Mouse (Mus musculus): ENCODE measurements around the gene Caln1.
"Not testable (repeated sequence)": the region's sequence is repeated elsewhere in the genome, so short reads cannot be mapped to it uniquely, and the experiment has no call there.

Caln1 gene

DNA sequence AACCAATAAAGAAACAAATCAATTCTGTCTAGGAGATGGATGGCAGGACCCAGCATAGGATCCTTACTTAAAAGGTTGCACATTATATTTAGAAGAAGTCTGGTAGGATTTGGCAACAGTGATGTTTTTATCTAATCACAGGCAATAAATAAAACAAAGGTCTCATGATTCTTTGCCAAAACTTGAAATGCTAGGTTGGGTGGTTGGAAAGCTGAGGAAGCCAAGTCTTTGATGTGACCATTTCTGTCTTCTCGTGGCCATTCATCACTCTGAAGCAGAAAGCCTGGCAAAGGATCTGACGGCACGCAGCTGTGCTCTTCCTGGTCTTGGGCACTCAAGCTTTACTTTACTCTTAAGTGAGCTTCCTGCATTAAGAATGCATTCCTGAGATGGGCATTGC is 193.9 kb downstream of the Caln1 start:
- DNase-seq = no peak

DNA sequence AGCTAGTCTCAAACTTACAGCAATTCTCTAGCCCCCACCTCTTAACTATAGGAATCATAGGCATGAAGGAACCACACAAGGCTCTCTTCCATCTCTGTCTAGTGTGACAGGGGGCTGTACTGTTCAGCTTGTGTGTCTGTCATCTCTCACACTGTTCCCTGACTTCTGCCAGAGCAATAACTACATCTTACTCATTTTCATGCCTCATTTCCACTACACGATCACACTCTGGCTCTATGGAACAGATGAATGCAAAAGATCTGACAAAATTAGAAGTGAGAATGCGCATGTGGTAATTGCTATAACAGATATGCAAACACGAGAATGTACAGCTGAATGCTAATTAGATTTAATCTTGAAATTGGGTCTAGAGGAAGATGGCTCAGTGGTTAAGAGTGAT is 196.7 kb downstream of the Caln1 start:
- DNase-seq = no peak

DNA sequence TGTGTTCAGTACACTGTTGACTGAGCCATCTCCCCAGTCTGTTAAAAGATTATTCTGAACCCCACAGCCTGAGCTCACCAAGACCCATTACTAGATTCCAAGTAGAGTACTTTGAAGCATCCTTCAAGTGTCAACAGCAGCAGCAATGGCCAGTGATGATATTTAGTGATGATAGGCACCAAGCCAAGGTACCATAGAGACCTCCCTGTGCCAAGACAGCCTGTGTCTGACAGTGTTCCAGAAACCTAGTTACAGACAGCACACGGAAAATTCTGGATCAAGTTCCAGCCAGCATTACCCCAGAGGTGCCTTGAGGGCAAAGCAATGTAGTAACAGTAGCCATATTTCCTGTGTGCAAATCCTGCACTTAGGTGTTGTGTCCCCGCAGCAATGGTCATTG is 208.3 kb downstream of the Caln1 start:
- DNase-seq = no peak

DNA sequence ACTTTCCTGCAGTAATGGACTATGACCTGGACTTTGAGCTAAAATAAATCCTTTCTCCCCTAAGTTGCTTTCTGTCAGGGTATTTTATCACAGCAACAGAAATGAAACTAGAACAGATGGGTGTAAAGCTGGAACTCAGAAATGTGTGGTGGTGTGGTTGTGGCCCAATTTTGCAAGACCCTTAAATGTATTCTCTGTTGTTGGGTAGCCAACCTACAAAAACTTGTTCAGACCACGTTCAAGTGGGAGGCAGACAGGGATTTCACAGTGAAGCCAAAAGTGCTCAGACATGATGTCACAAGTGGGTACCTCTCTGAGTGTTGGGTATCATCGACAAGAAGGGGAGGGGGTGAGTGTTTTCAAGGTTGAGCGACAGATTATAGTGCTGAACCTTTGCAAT is 214.8 kb downstream of the Caln1 start:
- no peak for DNase-seq

DNA sequence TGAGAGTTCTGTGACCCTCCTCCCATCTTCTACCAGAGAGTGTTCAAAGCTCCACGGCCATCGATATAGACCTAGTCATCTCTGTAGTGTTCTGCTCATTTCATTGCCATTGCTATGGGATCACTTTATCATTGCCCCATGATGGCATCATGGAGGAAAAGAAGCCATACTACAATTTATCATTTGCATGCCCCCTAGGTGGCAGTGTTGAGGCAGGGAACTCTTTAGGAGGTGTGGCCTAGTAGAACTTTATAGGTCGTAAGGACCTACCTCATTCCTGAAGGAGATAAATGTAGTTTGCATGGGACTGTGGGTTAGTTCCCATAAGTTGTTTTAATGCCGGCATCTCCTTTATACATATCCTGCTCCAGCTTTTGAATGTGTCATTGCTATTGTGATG is 217.0 kb downstream of the Caln1 start:
- no peak for DNase-seq

DNA sequence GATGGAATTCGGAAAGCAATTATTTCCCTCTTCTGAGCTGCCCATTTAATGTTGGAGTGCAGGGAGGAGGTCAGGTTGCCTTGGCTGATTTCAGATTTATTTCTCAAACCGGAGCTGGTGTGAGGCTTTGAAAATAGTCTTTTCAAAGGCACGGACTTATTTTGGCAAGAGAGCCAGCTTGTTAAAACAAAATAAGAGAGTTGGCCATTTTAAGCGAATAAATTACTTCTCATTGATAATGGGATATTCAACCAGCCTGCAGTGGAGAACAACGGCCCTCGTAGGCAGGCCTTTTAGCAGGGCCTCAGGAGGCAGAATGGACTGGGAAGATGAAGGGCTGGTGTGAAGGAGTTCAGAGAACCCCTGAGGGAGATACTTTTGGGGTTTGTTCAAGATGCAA is 227.3 kb downstream of the Caln1 start:
- DNase-seq = no peak

DNA sequence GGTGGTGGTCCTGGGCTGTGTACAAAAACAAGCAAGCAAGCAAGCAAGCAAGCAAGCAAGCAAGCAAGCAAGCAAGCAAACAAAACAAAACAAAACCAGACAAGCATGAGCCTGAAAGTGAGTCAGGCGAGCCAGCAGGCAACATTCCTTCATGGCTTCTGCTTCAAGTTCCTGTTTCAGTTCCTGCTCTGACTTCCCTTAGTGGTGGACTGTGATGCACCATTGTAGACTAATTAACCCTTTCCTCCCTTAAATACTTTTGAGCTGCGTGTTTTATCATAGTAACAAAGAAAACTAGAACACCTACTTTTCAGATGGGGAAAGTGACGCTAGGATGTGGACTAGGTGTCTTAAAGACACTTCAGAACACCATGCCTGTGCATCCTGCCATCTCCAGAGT is 244.4 kb downstream of the Caln1 start:
- no peak for DNase-seq

GRCm38 (mm10) chr5:130614209-130614608 is 245.0 kb downstream of the Caln1 start:
- no peak for DNase-seq

DNA sequence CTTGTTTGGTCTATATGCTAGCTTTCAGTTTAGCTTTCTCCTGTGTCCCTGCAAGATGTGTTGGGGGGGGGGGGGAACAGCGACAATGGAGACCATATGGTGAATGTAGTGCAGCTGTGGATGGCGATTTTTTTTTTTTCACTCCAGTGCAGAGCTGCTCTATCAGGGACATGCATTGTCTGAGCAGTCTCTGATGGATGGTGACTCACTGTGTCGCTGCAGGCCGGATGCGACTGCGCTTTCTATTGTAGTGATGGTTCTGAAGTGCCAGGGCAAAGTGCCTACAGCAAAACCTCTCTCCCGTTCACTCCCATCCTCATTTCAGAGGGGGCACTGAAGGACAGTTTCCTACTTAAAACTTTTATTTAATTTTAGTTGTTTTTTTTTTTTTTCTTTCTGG is 250.8 kb downstream of the Caln1 start:
- DNase-seq = no peak

GRCm38 (mm10) chr5:130623206-130623605 is 254.0 kb downstream of the Caln1 start:
- no peak for DNase-seq

- no peak for DNase-seq
These were observed 258.5 kb downstream of the Caln1 start for GRCm38 (mm10) chr5:130627800-130628199.

DNA sequence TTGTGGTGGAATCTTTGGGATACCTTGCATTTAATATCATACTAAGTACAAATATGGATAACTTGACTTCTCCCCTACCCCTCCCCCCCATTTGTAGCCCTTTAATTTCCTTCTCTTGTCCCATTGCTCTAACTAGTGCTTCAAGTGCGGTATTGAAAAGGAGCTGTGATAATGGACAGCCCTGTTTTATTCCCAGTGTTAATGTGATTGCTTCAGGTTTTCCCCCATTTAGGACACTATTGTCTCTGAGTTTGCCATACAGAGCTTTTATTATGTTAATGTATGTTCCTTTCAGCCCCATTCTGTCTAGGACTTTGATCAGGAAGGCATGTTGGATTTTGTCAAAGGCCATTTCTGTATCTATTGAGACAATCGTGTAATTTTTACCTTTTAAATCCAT is 266.1 kb downstream of the Caln1 start:
- DNase-seq = no peak

GRCm38 (mm10) chr5:130641881-130642280 is 272.6 kb downstream of the Caln1 start:
- DNase-seq = no peak

DNA sequence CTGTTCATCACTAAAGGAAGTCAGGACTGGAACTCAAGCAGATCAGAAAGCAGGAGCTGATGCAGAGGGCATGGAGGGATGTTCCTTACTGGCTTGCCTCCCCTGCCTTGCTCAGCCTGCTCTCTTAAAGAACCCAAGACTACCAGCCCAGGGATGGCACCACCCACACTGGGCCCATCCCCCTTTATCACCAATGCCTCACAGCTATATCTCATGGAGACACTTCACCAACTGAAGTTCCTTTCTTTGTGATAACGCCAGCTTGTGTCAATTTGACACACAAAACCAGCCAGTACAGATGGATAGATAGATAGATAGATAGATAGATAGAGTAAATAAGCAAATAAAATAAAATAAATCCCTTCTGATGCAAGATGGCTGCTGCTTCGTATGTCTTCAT is 276.9 kb downstream of the Caln1 start:
- not testable (repeated sequence) for DNase-seq

DNA sequence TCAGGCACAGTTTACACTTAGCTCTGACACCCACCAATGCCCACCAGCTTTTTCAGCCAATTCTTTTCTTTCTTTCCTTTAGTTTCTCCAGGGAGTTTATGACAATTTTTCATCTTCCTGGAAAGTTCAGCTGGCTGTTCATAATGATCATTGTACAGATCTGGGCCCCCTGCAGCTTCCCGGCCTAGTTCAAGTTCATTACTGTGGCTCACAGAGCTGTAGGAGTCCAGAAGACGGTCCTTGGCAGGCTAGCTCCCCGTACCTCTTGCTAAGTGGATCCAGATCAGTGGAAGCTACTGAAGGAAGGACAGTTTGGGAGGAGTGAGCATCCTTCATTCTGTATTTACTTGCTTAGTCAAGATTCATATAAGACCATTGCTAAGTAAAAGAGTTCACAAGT is 288.9 kb downstream of the Caln1 start:
- DNase-seq = no peak

GRCm38 (mm10) chr5:130666091-130666490 is 296.8 kb downstream of the Caln1 start:
- no peak for DNase-seq

- DNase-seq = no peak
These were observed 303.3 kb downstream of the Caln1 start for GRCm38 (mm10) chr5:130672588-130672987.

GRCm38 (mm10) chr5:130673092-130673491 is 303.8 kb downstream of the Caln1 start:
- no peak for DNase-seq

GRCm38 (mm10) chr5:130677895-130678294 is 308.6 kb downstream of the Caln1 start:
- no peak for DNase-seq

DNA sequence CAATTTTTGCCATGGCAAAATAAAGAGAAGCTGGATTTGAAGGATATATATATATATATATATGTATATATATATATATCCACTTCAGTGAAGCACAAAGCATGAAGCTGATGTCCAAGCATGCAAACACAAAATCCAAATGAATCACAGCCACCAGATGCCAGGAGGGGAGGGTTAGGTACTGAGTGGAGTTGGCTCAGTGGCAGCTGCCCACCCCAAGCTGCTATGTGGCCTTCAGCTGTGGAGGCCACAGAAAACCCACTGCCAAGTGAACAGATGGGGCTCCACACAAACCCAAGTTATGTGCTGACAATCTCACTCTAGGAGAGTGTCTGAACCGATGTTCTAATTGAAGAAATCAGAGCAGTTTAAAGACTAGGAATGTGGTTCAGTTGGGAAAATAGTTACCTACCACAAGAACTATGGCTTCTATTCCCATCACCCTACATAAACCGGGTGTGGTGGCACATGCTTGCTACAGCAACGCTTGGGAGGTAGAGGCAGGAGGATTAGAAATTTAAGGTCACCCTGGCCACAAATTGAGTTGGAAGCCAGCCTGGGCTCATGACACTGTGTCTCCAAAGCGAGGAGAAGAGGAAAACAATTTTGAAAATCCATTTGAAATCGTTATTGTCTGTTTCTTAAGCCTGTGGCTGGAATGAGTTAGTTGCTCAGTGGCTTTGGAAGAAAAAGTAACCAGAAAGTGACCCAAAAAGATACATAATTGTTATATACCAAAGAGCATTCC is 316.8 kb downstream of the Caln1 start:
- DNase-seq = no peak

- DNase-seq = no peak
These were observed 319.3 kb downstream of the Caln1 start for GRCm38 (mm10) chr5:130688385-130689138.

- DNase-seq = no peak
These were observed 322.1 kb downstream of the Caln1 start for GRCm38 (mm10) chr5:130691349-130691748.

- DNase-seq = no peak
These were observed 330.2 kb downstream of the Caln1 start for GRCm38 (mm10) chr5:130699476-130699875.

DNA sequence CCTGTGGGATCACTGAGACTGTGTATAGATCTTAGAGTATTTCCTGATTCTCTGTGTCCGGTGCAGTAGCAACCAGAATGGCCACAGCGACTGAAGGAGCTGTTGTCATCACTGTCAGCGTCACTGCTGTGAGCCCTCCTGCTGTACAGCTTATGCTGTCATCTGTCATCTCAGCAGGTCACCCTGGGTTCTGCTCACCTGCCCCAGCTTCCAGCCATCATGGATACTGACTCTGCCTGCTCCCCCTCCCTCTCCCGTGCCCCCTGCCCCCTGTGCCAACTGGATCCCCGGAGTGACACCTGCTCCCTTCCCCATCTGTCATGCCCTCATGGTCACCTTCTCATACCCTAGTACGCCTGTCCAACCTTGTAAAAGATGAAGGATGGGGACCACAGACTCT is 332.5 kb downstream of the Caln1 start:
- no peak for DNase-seq

DNA sequence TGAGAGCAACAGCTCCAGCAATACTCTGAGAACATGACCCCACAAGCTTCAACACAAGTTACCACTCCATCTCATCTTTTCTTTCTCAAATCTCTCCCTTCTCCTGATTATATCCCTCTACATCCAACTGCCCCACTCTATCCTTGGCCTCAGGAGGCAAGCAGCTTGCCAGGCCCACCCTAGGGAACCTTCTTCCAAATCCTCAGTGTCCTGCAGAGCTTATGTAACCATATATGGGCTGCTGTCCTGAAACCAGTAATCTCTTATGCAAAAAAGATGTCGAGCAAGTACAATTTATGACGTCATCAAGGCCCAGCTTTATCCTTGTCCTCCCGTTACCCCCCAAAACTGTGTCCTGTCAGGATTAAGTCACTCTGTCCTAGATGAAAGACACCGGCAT is 333.1 kb downstream of the Caln1 start:
- DNase-seq = no peak

Measured in thymus, postnatal 14 days (tissue).